ENCODE assay signal across 8 mouse cellular contexts in genomic region chr1:135313284-135314031, GRCm38 (mm10). TPM values are rescaled to one million over a fixed set of nuclear protein-coding genes. Genes with fewer than 3 reads are reported as not detected.
DNase-seq lines count a peak whose midpoint lies in the region; ATAC-seq lines count a peak whose summit lies in the region.

TSS of gene Timm17a (minus strand) at chr1:135313778.

- H3K4me2 ChIP-seq in lung, embryonic 16.5 days (ENCODE audit: low read depth, low read length) = peak within 1 kb of the TSS; percentile 90

- no peaks in the 10 kb centered on the region for H3K27me3 ChIP-seq in lung, embryonic 16.5 days (ENCODE audit: control insufficient read depth, insufficient read depth, low read depth, low read length)

- peak within 1 kb of the TSS; percentile 100 for H3K9ac ChIP-seq in lung, embryonic 16.5 days (ENCODE audit: low read length)

- under 1% methylated on average over 51 of the region's 51 CpGs for WGBS in lung, embryonic 16.5 days

- peak; percentile 100 for ATAC-seq in hematopoietic stem cell, adult 5-6 weeks (replicated peaks in 1 of 2; ENCODE audit: insufficient read depth in 1 of 2, low FRiP score in 2 of 2, low TSS enrichment in 1 of 2, low read depth in 1 of 2, poor library complexity in 2 of 2, severe bottlenecking in 2 of 2)
- ATAC-seq in lung, embryonic 16.5 days (ENCODE audit: low read depth) = peak; percentile 100

- peak; percentile 88 for DNase-seq in MEL-GATA-1-ER (ENCODE audit: extremely low read depth, low read depth)
- peak; percentile 91 for DNase-seq in cerebellum, adult 8-10 months
- peak; percentile 94 for DNase-seq in forelimb bud, embryonic 11.5 days (ENCODE audit: low read depth, low spot score)
- DNase-seq in layer of hippocampus, adult 9-10 months (ENCODE audit: low spot score) = peak; percentile 90
- DNase-seq in ovary, postnatal 10 days (ENCODE audit: low spot score) = peak; percentile 71
- DNase-seq in thymus, postnatal 10 days (ENCODE audit: low spot score in 2 of 2) = peak; percentile 84 to 86

- H3K4me1 ChIP-seq in lung, embryonic 16.5 days (replicated peaks; ENCODE audit: control insufficient read depth, insufficient read depth, low read length) = peaks cover 10% of the 10 kb centered on the region

- peak within 1 kb of the TSS; percentile 82 for H3K27ac ChIP-seq in lung, embryonic 16.5 days (ENCODE audit: low read length)

- H3K4me3 ChIP-seq in lung, embryonic 16.5 days (ENCODE audit: low read length) = peak within 1 kb of the TSS; percentile 96

- H3K9me3 ChIP-seq in lung, embryonic 16.5 days (ENCODE audit: control insufficient read depth, low read length) = no peaks in the 10 kb centered on the region

- H3K36me3 ChIP-seq in lung, embryonic 16.5 days (ENCODE audit: control insufficient read depth, insufficient read depth, low read length) = peaks cover 8% of the 10 kb centered on the region

RNA-seq across cellular contexts. Expression of gene Timm17a, which starts in this region (rescaled TPM):
- 25.2 and 42.1 TPM in 2 replicates for total RNA-seq in hematopoietic stem cell, adult 5-6 weeks (2017)
- polyA plus RNA-seq in lung, embryonic 16.5 days (2015; fragmentation: Nextera tagmentation; extraction: Ambion mirVana) = 185 and 187 TPM in 2 replicates

Comparison
In these comparisons a context has a peak if more than half of its experiments do, and no peak if none do; other contexts are left out.
1. Peak in every context shown above with its lines: DNase-seq, ATAC-seq, H3K4me3 ChIP-seq and H3K27ac ChIP-seq.